Mouse (Mus musculus) erythroblast, embryonic 14.5 days (primary cell): ENCODE data around the gene Dnm3.

Source experiments
- GATA1 ChIP-seq: IDR thresholded peaks from 2 replicates; pipeline ENCODE4 v1.6.1; 2012; ENCODE audit warnings: low read length, inconsistent platforms, mixed read lengths
- TAL1 ChIP-seq: IDR thresholded peaks from 3 replicates; pipeline ENCODE4 v1.6.1; 2012; ENCODE audit warnings: low read length, inconsistent platforms, mixed read lengths

GRCm38 (mm10) chr1:162394549-162394948, 83.3 kb downstream of the Dnm3 start:
- TF ChIP-seq GATA1, result no peak
- no peak for TF ChIP-seq TAL1
